Mouse (Mus musculus): ENCODE measurements around the gene Rprd2. TPM values are rescaled to one million over a fixed set of nuclear protein-coding genes. Genes with fewer than 3 reads are reported as not detected.

Rprd2 gene
- polyA plus RNA-seq, 1 experiment from 2014 or later = 21.0 TPM

GRCm38 (mm10) chr3:95803851-95804250 lies 14.8 kb downstream of the Rprd2 start:
- Histone ChIP-seq H3K36me3 (ENCODE audit: control insufficient read depth, insufficient read depth, low read length) (peaks cover 3% of the 10 kb centered on the region; the same call in 1 of the 2 replicates), H3K27ac (ENCODE audit: low read length) (no peak overlapping the region), H3K4me2 (ENCODE audit: low read length) (no peak overlapping the region), H3K27me3 (ENCODE audit: control insufficient read depth, insufficient read depth, low read depth, low read length) (no peaks in the 10 kb centered on the region), H3K9ac (ENCODE audit: low read depth, low read length) (no peak overlapping the region), H3K4me3 (ENCODE audit: low read depth, low read length) (no peak overlapping the region), H3K4me1 (ENCODE audit: control insufficient read depth, insufficient read depth, low read length) (no peaks in the 10 kb centered on the region), H3K9me3 (replicated peaks; ENCODE audit: control insufficient read depth, low read length, poor library complexity, severe bottlenecking) (no peaks in the 10 kb centered on the region)
- WGBS = 98% methylated on average over 4 of the region's 4 CpGs
- ATAC-seq = no peak

- Histone ChIP-seq H3K9ac (ENCODE audit: low read depth, low read length) (no peak overlapping the region), H3K36me3 (ENCODE audit: control insufficient read depth, insufficient read depth, low read length) (no peaks in the 10 kb centered on the region), H3K4me1 (ENCODE audit: control insufficient read depth, insufficient read depth, low read length) (no peaks in the 10 kb centered on the region), H3K4me2 (ENCODE audit: low read length) (no peak overlapping the region), H3K27me3 (ENCODE audit: control insufficient read depth, insufficient read depth, low read depth, low read length) (no peaks in the 10 kb centered on the region), H3K9me3 (replicated peaks; ENCODE audit: control insufficient read depth, low read length, poor library complexity, severe bottlenecking) (no peaks in the 10 kb centered on the region), H3K4me3 (ENCODE audit: low read depth, low read length) (no peak overlapping the region), H3K27ac (ENCODE audit: low read length) (no peak overlapping the region)
- WGBS = 93% methylated on average over 4 of the region's 4 CpGs
- ATAC-seq = no peak
Measured at GRCm38 (mm10) chr3:95798756-95799155, 19.9 kb downstream of the Rprd2 start.

GRCm38 (mm10) chr3:95794299-95794698 lies 24.4 kb downstream of the Rprd2 start:
- 77% methylated on average over 1 of the region's 1 CpGs for WGBS
- Histone ChIP-seq H3K4me1 (ENCODE audit: control insufficient read depth, insufficient read depth, low read length) (no peaks in the 10 kb centered on the region), H3K27ac (ENCODE audit: low read length) (no peak overlapping the region), H3K27me3 (ENCODE audit: control insufficient read depth, insufficient read depth, low read depth, low read length) (no peaks in the 10 kb centered on the region), H3K4me3 (ENCODE audit: low read depth, low read length) (no peak overlapping the region), H3K9me3 (replicated peaks; ENCODE audit: control insufficient read depth, low read length, poor library complexity, severe bottlenecking) (no peaks in the 10 kb centered on the region), H3K4me2 (ENCODE audit: low read length) (no peak overlapping the region), H3K9ac (ENCODE audit: low read depth, low read length) (no peak overlapping the region), H3K36me3 (ENCODE audit: control insufficient read depth, insufficient read depth, low read length) (no peaks in the 10 kb centered on the region)
- no peak for ATAC-seq

GRCm38 (mm10) chr3:95793662-95794061 lies 25.0 kb downstream of the Rprd2 start:
- 73% methylated on average over 2 of the region's 2 CpGs for WGBS
- ATAC-seq = no peak

GRCm38 (mm10) chr3:95785501-95785900 lies 33.2 kb downstream of the Rprd2 start:
- H3K9me3 ChIP-seq (replicated peaks; ENCODE audit: control insufficient read depth, low read length, poor library complexity, severe bottlenecking) = no peaks in the 10 kb centered on the region
- WGBS = 88% methylated on average over 4 of the region's 4 CpGs
- H3K4me2 ChIP-seq (ENCODE audit: low read length) = no peak overlapping the region
- H3K27me3 ChIP-seq (ENCODE audit: control insufficient read depth, insufficient read depth, low read depth, low read length) = no peaks in the 10 kb centered on the region
- no peak for ATAC-seq
- H3K9ac ChIP-seq (ENCODE audit: low read depth, low read length) = no peak overlapping the region
- H3K36me3 ChIP-seq (ENCODE audit: control insufficient read depth, insufficient read depth, low read length) = peaks cover 21% of the 10 kb centered on the region
- no peak overlapping the region for H3K4me3 ChIP-seq (ENCODE audit: low read depth, low read length)
- H3K27ac ChIP-seq (ENCODE audit: low read length) = no peak overlapping the region
- no peaks in the 10 kb centered on the region for H3K4me1 ChIP-seq (ENCODE audit: control insufficient read depth, insufficient read depth, low read length)

More at GRCm38 (mm10) chr3:95793662-95794061, 25.0 kb downstream of the Rprd2 start:
- Histone ChIP-seq H3K36me3 (ENCODE audit: control insufficient read depth, insufficient read depth, low read length) (no peaks in the 10 kb centered on the region), H3K9me3 (replicated peaks; ENCODE audit: control insufficient read depth, low read length, poor library complexity, severe bottlenecking) (no peaks in the 10 kb centered on the region), H3K27me3 (ENCODE audit: control insufficient read depth, insufficient read depth, low read depth, low read length) (no peaks in the 10 kb centered on the region), H3K4me1 (ENCODE audit: control insufficient read depth, insufficient read depth, low read length) (no peaks in the 10 kb centered on the region), H3K9ac (ENCODE audit: low read depth, low read length) (no peak overlapping the region), H3K4me3 (ENCODE audit: low read depth, low read length) (no peak overlapping the region), H3K4me2 (ENCODE audit: low read length) (no peak overlapping the region), H3K27ac (ENCODE audit: low read length) (no peak overlapping the region)

- H3K4me1 ChIP-seq (ENCODE audit: control insufficient read depth, insufficient read depth, low read length) = no peaks in the 10 kb centered on the region
- H3K27ac ChIP-seq (ENCODE audit: low read length) = no peak overlapping the region
- H3K27me3 ChIP-seq (ENCODE audit: control insufficient read depth, insufficient read depth, low read depth, low read length) = no peaks in the 10 kb centered on the region
- no peak overlapping the region for H3K4me2 ChIP-seq (ENCODE audit: low read length)
- no peak overlapping the region for H3K4me3 ChIP-seq (ENCODE audit: low read depth, low read length)
- peaks cover 20% of the 10 kb centered on the region for H3K36me3 ChIP-seq (ENCODE audit: control insufficient read depth, insufficient read depth, low read length)
- H3K9ac ChIP-seq (ENCODE audit: low read depth, low read length) = no peak overlapping the region
- ATAC-seq = no peak
- H3K9me3 ChIP-seq (replicated peaks; ENCODE audit: control insufficient read depth, low read length, poor library complexity, severe bottlenecking) = no peaks in the 10 kb centered on the region
Measured at GRCm38 (mm10) chr3:95771985-95772384, 46.7 kb downstream of the Rprd2 start.

GRCm38 (mm10) chr3:95765534-95765933 lies 53.1 kb downstream of the Rprd2 start:
- no peak overlapping the region for H3K9ac ChIP-seq (ENCODE audit: low read depth, low read length)
- H3K27me3 ChIP-seq (ENCODE audit: control insufficient read depth, insufficient read depth, low read depth, low read length) = no peaks in the 10 kb centered on the region
- H3K4me3 ChIP-seq (ENCODE audit: low read depth, low read length) = no peak overlapping the region
- no peaks in the 10 kb centered on the region for H3K4me1 ChIP-seq (ENCODE audit: control insufficient read depth, insufficient read depth, low read length)
- H3K36me3 ChIP-seq (ENCODE audit: control insufficient read depth, insufficient read depth, low read length) = peaks cover 14% of the 10 kb centered on the region
- no peaks in the 10 kb centered on the region for H3K9me3 ChIP-seq (replicated peaks; ENCODE audit: control insufficient read depth, low read length, poor library complexity, severe bottlenecking)
- ATAC-seq = no peak
- H3K27ac ChIP-seq (ENCODE audit: low read length) = no peak overlapping the region
- no peak overlapping the region for H3K4me2 ChIP-seq (ENCODE audit: low read length)
- 93% methylated on average over 10 of the region's 10 CpGs for WGBS

- Histone ChIP-seq H3K36me3 (ENCODE audit: control insufficient read depth, insufficient read depth, low read length) (peaks cover 14% of the 10 kb centered on the region), H3K27ac (ENCODE audit: low read length) (no peak overlapping the region), H3K27me3 (ENCODE audit: control insufficient read depth, insufficient read depth, low read depth, low read length) (no peaks in the 10 kb centered on the region), H3K9me3 (replicated peaks; ENCODE audit: control insufficient read depth, low read length, poor library complexity, severe bottlenecking) (no peaks in the 10 kb centered on the region), H3K4me3 (ENCODE audit: low read depth, low read length) (no peak overlapping the region), H3K4me1 (ENCODE audit: control insufficient read depth, insufficient read depth, low read length) (no peaks in the 10 kb centered on the region), H3K4me2 (ENCODE audit: low read length) (no peak overlapping the region), H3K9ac (ENCODE audit: low read depth, low read length) (no peak overlapping the region)
- ATAC-seq = no peak
- 73% methylated on average over 10 of the region's 10 CpGs for WGBS
Measured at GRCm38 (mm10) chr3:95763811-95764210, 54.9 kb downstream of the Rprd2 start.

GRCm38 (mm10) chr3:95762961-95763360 lies 55.7 kb downstream of the Rprd2 start:
- Histone ChIP-seq H3K4me1 (ENCODE audit: control insufficient read depth, insufficient read depth, low read length) (no peaks in the 10 kb centered on the region), H3K4me2 (ENCODE audit: low read length) (no peak overlapping the region), H3K9me3 (replicated peaks; ENCODE audit: control insufficient read depth, low read length, poor library complexity, severe bottlenecking) (no peaks in the 10 kb centered on the region), H3K9ac (ENCODE audit: low read depth, low read length) (no peak overlapping the region), H3K36me3 (ENCODE audit: control insufficient read depth, insufficient read depth, low read length) (peaks cover 14% of the 10 kb centered on the region), H3K27me3 (ENCODE audit: control insufficient read depth, insufficient read depth, low read depth, low read length) (no peaks in the 10 kb centered on the region), H3K4me3 (ENCODE audit: low read depth, low read length) (no peak overlapping the region), H3K27ac (ENCODE audit: low read length) (no peak overlapping the region)
- 44% methylated on average over 6 of the region's 6 CpGs for WGBS
- no peak for ATAC-seq

- no peaks in the 10 kb centered on the region for H3K4me1 ChIP-seq (ENCODE audit: control insufficient read depth, insufficient read depth, low read length)
- no peak overlapping the region for H3K27ac ChIP-seq (ENCODE audit: low read length)
- no peak overlapping the region for H3K9ac ChIP-seq (ENCODE audit: low read depth, low read length)
- H3K27me3 ChIP-seq (ENCODE audit: control insufficient read depth, insufficient read depth, low read depth, low read length) = no peaks in the 10 kb centered on the region
- H3K4me3 ChIP-seq (ENCODE audit: low read depth, low read length) = no peak overlapping the region
- ATAC-seq = no peak
- H3K36me3 ChIP-seq (ENCODE audit: control insufficient read depth, insufficient read depth, low read length) = peaks cover 14% of the 10 kb centered on the region
- no peak overlapping the region for H3K4me2 ChIP-seq (ENCODE audit: low read length)
- WGBS = 64% methylated on average over 4 of the region's 4 CpGs
- no peaks in the 10 kb centered on the region for H3K9me3 ChIP-seq (replicated peaks; ENCODE audit: control insufficient read depth, low read length, poor library complexity, severe bottlenecking)
Measured at GRCm38 (mm10) chr3:95761771-95762170, 56.9 kb downstream of the Rprd2 start.
